Mouse (Mus musculus): Measurements from ENCODE around the gene Gfy.

Gene Gfy

DNA sequence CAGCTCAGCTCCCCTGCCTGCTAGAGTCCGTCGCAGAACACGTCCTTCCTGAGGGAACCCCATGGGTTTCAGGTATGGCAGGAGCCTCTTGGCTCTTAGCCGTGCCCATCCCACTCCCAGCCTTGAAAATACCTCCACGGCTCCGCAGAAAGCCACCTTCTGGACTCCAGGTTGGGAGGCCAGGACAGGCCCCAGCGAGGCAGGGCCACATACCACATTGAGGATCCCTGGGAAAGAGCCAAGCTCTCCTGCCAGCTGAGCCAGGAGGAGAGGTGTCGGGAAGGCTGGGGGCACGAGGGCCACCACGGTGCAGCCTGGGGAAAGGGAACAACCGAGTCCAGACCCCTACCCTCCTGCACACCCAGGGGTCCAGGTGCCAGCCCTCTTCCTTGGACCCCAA, 32.1 kb downstream of the Gfy start:
- no peak for DNase-seq (ENCODE audit: low spot score)

DNA sequence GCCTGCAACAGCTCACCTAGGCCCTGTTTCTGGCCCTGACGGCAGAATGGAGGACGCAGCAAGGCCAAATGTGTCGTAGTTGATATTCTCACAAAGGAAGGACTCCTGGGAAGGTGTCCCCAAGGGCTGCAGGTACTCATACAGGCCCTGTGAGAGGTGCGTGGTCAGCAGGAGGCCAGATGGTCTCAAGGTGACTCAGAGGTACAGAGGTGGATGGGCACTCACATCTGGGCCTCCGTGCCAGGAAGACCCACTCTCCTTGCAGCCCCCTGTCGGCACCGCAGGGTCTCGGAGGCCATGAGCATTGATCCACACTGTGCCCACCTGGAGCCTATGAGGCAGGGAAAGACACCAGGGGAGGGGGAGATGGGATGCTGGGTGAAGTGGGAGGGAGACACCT, 33.9 kb downstream of the Gfy start:
- no peak for DNase-seq (ENCODE audit: low spot score)

DNA sequence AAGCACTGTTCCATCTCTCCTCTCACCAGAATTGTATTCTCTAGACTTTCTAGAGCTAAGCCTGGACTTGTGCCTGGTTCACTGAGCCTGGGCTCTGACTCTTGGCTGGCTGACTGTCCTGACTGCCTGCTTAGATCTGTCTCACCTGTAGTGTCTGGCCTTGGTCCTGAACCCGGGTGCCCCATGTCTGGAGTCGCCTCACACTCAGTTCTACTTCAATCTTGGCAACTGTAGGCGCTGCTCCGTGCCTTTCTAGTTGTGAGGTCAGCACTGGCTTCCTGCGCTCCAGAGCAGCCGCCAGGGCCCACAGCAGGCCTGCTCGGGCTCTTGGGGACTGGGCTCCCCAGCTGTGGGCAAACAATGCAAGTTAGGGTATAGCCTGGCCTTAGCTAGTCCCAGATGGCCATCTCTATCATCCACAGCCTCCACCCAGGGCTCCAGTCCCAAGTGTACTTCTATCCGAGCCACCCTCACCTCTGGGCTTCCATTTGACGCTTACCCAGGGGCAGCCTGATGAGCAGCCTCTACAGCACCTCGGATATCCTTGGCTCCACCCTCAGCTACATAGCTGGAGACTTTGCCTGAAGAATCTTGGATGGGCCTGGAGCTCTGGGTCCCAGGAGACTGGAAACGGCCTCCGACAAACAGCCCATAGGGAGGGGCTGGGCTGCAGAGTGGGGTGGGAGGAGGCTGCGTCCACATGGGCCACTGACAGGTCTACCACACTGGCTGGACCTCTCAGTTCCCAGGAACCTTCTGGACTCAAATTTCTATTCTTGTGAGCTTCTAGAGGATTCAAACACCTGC, 34.8 kb downstream of the Gfy start:
- no peak for DNase-seq (ENCODE audit: low spot score)

- DNase-seq (ENCODE audit: low spot score) = no peak
These were observed 37.5 kb downstream of the Gfy start for GRCm38 (mm10) chr7:45141914-45142313.

- no peak for DNase-seq (ENCODE audit: low spot score)
These were observed 38.0 kb downstream of the Gfy start for GRCm38 (mm10) chr7:45141319-45141718.

- no peak for DNase-seq (ENCODE audit: low spot score)
These were observed 39.3 kb downstream of the Gfy start for GRCm38 (mm10) chr7:45139904-45140723.

DNA sequence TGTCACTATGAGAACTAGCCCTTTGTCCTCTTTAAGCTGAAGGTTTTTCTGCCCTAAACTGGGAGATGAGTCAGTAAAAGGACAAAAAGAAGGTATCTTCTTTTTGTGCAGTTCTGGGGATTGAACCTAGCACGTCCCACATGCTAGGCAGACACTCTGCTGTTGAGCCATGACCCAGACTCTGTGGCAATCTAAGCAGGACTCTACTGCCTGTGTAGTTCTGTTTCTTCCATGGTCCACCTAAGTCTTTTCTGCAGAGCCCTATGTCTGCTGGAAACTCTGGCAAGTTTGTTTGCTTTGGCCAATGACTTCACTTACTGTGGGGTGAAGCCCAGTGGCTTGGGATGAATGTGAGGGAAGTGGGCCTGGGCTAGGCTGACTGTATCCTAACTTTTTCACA, 41.0 kb downstream of the Gfy start:
- DNase-seq (ENCODE audit: low spot score) = no peak

- DNase-seq (ENCODE audit: low spot score) = no peak
These were observed 42.0 kb downstream of the Gfy start for GRCm38 (mm10) chr7:45137171-45138006.

- peak; percentile 92 for DNase-seq (ENCODE audit: low spot score)
These were observed 43.3 kb downstream of the Gfy start, which contains the start of the genes Gm45713 and Flt3l for GRCm38 (mm10) chr7:45135993-45136567. Gm45713 (minus strand) TSS chr7:45136231. Flt3l (minus strand) TSS chr7:45136432.

GRCm38 (mm10) chr7:45135370-45135769, 44.0 kb downstream of the Gfy start:
- DNase-seq (ENCODE audit: low spot score) = no peak

DNA sequence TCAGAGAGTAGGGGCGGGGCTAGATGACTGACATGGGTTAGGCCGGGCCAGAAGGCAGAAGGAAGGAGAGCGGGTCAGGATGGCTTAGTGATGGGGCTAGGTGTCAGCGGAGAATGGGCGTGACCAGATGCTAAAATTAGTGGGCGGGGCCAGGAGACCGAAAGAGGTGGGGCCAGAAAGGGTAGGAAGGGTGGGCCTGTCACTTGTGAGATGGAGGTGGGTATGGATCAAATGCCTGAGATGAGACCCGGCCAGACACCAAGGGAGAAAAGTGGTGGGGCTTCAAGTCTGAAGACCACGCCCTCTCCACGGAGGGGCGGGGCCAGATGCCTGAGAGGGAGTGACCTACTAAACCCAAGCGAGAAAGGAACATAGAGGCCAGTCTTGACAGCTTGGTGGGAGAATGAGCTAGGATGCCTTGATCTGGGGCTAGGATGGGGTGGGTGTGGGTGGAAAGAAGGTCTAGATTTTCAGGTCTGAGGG, 44.8 kb downstream of the Gfy start:
- no peak for DNase-seq (ENCODE audit: low spot score)

GRCm38 (mm10) chr7:45133446-45134159, 45.8 kb downstream of the Gfy start:
- no peak for DNase-seq (ENCODE audit: low spot score)

DNA sequence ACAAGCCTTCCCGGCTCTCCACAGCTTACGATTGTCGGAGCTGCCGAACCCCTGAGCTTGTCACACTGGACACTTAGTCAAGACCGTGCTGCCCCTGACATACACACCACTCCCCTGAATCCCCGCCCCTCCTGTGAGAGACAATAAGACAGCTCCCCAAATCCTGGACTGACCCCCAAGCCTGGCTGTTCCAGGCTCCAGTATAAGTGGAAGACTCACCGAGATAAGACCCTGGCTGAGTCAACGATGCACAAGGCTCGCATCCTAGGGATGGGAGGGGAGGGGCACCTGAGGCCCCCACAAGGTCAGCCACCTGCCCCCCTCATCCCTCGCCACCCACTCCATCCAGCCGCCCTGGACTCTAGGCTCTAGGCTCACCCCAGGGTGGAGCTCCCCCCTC, 47.5 kb downstream of the Gfy start:
- DNase-seq (ENCODE audit: low spot score) = no peak

DNA sequence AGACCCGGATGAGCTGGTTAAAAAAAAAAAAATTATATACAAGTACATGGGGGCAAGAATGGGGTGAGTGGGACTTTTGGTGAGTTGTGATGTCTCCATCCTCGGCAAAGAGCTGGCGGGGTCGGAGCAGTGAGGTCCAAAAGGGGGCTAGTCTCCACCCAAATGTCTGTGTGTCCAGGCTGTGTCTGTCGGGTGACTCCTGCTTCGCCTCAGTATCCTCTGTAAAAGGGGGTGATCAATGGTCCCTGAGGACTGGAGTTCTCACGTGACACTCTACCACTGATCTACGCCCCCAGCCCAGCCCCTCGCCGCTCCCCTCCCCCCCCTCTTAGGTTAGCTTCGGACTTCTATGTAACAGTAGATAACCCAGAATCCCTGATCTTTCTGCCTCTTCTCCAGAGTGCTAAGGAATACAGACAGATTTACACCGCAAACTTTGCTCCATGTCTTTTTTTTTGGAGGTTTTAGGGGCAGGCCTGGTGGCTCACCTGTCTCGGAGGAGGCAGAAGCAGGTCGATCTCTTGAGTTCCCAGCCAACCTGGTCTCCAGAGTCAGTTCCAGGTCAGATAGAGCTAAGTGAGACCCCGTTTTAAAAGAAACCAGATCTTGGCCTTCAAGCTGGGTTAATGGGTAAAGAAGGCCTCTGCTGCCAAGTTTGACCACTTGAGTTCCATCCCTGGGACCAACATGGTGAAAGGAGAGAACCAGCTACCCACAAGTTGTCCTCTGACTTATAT, 49.4 kb downstream of the Gfy start:
- no peak for DNase-seq (ENCODE audit: low spot score)

- DNase-seq (ENCODE audit: low spot score) = no peak
These were observed 50.1 kb downstream of the Gfy start for GRCm38 (mm10) chr7:45129318-45129717.

- DNase-seq (ENCODE audit: low spot score) = peak; percentile 95
These were observed 50.6 kb downstream of the Gfy start, which contains the start of gene Rpl13a for GRCm38 (mm10) chr7:45128624-45129246. Rpl13a (minus strand) TSS chr7:45128761.

DNA sequence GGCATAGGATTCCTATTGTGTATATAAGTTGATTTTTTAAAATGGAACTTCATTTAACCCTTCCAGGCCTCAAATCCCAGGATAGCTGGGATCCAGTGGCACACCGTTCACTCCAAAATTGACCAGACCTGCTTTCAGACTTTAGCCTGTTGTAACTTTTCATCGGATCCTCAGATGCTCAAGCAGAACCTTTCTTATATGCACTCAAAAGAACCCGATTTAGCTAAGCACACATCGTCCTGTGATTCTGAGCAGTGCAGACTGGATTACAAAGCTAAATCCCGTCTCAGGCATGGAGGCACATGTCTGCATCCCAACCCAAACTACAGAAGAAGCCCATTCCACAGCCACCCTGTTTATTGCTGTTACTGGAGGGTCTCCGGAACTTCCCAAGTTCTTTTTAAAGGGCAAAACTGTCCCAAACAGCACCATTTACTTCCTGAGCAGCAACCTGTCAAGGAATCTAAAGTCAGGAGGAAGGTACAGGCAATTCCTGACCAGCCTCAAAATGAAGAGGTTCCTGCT, 51.6 kb downstream of the Gfy start:
- no peak for DNase-seq (ENCODE audit: low spot score)

GRCm38 (mm10) chr7:45126844-45127699, 52.3 kb downstream of the Gfy start:
- DNase-seq (ENCODE audit: low spot score) = no peak
